Mouse (Mus musculus) E14TG2a.4 (cell line): Measurements from ENCODE around the gene Ibtk.
A peak's percentile ranks its signal among the peaks of the same experiment; 100 is the strongest.
"Not testable (repeated sequence)": the region's sequence is repeated elsewhere in the genome, so short reads cannot be mapped to it uniquely, and the experiment has no call there.

Experiments
- H3K27me3 ChIP-seq: 2 replicates; pipeline ENCODE4 v1.6.1; 2014; ENCODE audit warnings: low read length, control low read depth; ENCODE audit not compliant: insufficient read depth
- H3K36me3 ChIP-seq: 2 replicates; pipeline ENCODE4 v1.6.1; 2014; ENCODE audit warnings: low read length, control low read depth; ENCODE audit not compliant: insufficient read depth
- H3K4me1 ChIP-seq: replicated peaks from 2 replicates; pipeline ENCODE4 v1.6.1; 2014; ENCODE audit warnings: low read depth, low read length, control low read depth
- H3K4me3 ChIP-seq: replicated peaks from 2 replicates; pipeline ENCODE4 v1.5.1; 2014; ENCODE audit warnings: mild to moderate bottlenecking, low read length
- H3K9me3 ChIP-seq: 2 replicates; pipeline ENCODE4 v1.6.1; 2014; ENCODE audit warnings: low read length, control low read depth
- CTCF ChIP-seq: conservative IDR thresholded peaks from 2 replicates; pipeline ENCODE4 v1.5.1; 2014; ENCODE audit warnings: low read length
- NANOG ChIP-seq: IDR thresholded peaks from 2 replicates; pipeline ENCODE4 v1.6.1; 2014; ENCODE audit warnings: borderline replicate concordance, low read length, mixed read lengths
- POU5F1 ChIP-seq: IDR thresholded peaks from 2 replicates; pipeline ENCODE4 v1.6.1; 2014; ENCODE audit warnings: low read length, borderline replicate concordance

Gene Ibtk

DNA sequence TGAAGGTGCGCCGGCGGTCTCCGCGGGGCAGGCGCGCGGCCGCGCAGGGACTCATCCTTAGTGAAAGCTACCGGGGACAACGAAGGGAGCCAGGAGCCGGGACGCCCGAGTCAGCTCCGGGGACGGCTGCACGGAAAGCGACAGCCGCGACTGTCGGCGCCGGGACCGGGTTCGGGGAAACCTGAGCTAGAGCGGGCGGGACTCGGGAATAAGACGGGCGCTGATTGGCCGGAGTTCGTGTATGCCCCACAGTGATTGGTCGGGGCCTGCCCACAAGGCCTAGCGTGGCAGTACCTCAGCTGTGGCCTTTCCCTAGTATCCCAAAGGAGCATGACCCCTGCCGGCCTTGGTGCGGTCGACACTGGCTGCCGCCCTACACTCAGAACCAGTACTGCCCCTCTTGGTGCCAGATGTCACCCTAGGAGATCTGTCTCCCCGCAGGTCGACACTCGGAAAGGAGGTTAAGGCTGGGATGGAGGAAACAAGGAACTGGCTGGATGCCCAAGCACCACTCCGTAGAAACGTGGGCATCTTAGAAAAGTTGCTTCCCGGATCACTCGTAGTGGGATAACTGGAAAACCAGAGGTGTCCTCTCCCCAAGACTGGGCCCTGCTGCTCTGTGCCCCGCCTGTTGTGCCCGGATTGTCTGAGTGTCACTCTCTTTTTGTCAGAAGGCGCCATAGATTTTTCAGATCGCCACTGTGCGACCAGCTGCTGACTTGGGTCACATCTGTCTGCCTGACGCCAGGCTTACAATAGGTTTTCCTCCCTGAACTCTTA lies at the start of gene Ibtk:
Gene Ibtk (minus strand): TSS at position 193 of the 780 bp plus-strand sequence.
- peaks cover 18% of the 10 kb centered on the region for H3K4me1 ChIP-seq
- no peaks in the 10 kb centered on the region for H3K9me3 ChIP-seq
- TF ChIP-seq NANOG (no peak), CTCF (no peak), POU5F1 (no peak)

DNA sequence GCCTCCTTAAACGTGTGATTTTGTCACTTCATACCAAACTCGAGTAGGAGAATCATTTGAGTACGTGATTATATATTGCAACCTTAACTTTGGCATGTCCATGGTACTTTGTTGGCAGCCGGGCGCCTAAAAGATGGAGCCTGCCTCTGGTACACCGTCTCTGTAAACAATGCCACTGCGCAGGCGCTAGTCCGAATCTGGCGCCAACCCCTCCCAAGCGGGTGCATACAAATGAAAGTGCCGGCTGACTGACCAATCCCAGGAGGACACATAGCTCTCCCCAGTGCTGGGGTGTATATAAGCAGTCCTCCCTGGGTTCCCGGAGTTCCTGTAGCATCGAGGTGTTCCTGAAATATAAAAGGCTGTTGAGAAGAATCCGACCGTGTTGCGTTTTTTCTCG lies 42.4 kb upstream of the Ibtk start:
- not testable (repeated sequence) for H3K4me3 ChIP-seq, H3K36me3 ChIP-seq, H3K9me3 ChIP-seq, H3K4me1 ChIP-seq, H3K27me3 ChIP-seq

More for the DNA sequence above, at the start of gene Ibtk:
- Histone ChIP-seq H3K36me3 (peaks cover 9% of the 10 kb centered on the region; the same call in 1 of the 2 replicates), H3K4me3 (peak within 1 kb of the TSS; percentile 94), H3K27me3 (no peaks in the 10 kb centered on the region)

DNA sequence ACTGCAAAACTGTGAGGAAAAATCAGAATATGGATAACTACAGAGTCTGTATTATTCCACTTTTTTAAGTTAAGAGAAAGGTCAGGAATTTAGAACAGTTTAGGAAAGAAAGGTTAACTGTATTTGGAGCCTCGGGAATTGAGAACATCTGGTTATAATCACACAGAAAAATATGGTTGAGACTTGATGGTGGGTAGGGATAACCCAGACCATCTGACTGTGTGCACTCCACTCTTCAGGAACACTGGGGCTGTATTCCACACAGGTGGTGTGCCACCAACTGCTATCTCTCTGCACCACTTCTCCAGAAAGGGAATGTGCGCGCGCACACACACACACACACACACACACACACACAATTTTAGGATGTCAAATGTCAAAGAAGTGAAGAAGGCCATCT lies 31.1 kb upstream of the Ibtk start:
- no peak for TF ChIP-seq NANOG
- TF ChIP-seq CTCF: no peak
- no peak for TF ChIP-seq POU5F1

DNA sequence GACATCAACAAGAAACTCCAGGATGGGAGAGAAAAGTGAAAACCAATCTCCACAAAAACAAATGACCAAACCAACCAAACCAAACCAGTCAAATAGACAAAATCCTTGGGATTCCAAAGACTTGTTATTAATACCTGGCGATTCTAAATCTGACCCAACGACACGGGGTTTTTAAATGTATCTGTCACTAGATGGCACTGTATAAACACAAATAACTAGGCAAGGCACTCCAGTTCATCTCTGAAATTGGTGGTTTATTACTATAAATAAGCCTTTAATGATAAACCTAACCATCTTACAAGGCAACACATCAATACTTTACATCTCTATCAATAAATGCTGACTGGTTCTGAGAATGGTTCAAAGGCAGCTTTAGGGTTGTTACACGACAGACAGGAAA lies 30.3 kb upstream of the Ibtk start:
- Histone ChIP-seq H3K36me3 (no peaks in the 10 kb centered on the region), H3K27me3 (peaks cover 3% of the 10 kb centered on the region; the same call in 1 of the 2 replicates), H3K4me3 (no peak overlapping the region), H3K9me3 (0 out of 2 replicates have a peak, but pooled peaks cover 5% of the 10 kb centered on the region), H3K4me1 (peaks cover 2% of the 10 kb centered on the region; the same call in 1 of the 2 replicates)
- TF ChIP-seq POU5F1 (no peak), CTCF (0 out of 2 replicates have a peak, but pooled peaks have one; percentile 28)

More for the DNA sequence above, 31.1 kb upstream of the Ibtk start:
- Histone ChIP-seq H3K9me3 (0 out of 2 replicates have a peak, but pooled peaks cover 5% of the 10 kb centered on the region), H3K4me1 (peaks cover 6% of the 10 kb centered on the region; the same call in 1 of the 2 replicates), H3K4me3 (no peak overlapping the region), H3K27me3 (peaks cover 3% of the 10 kb centered on the region; the same call in 1 of the 2 replicates), H3K36me3 (no peaks in the 10 kb centered on the region)

DNA sequence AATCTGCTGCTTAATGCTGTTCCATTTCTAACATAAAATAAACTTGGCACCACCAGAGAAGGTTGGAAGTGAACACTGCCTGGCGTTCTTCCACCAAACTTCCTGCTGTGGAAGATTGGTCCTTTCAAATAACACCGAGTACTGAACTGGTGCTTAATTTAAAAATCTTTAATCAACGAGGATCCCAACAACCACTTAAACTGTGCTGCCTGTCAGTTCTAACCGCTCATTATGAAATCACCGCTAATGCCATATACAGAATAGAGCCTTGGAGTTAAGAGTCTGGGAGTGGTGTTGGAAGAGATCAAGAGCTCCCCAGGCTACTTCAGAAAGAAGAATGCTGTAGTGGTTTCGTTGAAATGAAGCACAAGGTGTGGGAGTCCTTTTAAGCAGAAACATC lies 28.4 kb upstream of the Ibtk start:
- Histone ChIP-seq H3K27me3 (peaks cover 3% of the 10 kb centered on the region; the same call in 1 of the 2 replicates), H3K9me3 (0 out of 2 replicates have a peak, but pooled peaks cover under 1% of the 10 kb centered on the region), H3K4me1 (no peaks in the 10 kb centered on the region), H3K4me3 (no peak overlapping the region), H3K36me3 (no peaks in the 10 kb centered on the region)
- TF ChIP-seq POU5F1 (no peak), CTCF (no peak), NANOG (no peak)

DNA sequence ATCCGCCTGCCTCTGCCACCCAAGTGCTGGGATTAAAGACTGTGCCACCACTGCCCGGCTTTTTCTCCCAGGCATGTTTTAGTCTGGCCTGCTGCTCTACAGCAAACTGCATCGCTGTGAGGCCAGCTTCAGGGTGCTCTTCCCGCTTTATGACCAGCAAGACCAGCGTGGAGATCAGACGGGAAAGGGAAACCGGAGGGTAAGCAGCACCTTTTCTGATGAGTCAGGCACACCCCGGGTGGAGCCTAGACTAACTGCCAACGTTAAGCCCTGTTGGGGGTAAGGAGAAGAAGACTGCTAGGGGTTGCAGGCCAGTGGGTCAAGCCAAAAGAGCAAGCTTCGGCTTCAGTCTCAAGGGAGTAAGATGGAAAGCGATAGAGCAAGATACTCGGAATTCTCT lies 23.1 kb upstream of the Ibtk start:
- TF ChIP-seq NANOG (no peak), POU5F1 (no peak), CTCF (no peak)
- no peaks in the 10 kb centered on the region for H3K36me3 ChIP-seq
- H3K27me3 ChIP-seq: no peaks in the 10 kb centered on the region
- H3K9me3 ChIP-seq: no peaks in the 10 kb centered on the region
- H3K4me3 ChIP-seq: no peak overlapping the region
- H3K4me1 ChIP-seq: peaks cover 7% of the 10 kb centered on the region; the same call in 1 of the 2 replicates

DNA sequence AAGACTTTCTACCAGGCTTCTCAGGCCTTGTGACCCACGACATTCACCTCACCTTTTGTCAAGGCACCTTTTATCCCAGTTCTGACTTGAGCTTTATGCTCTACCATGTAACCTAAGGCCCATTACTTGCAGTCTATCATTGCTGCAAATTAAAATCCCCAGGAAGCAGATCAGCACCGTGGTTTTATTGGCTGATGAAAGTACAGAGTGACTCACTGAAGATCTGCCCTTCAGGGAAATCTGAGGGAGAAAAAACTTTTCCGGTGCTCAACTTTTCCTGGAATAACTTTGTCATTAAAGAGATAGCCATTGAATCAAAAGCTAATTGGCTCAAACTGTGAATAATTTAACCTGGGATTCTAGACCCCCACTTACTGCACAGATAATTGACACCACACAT lies 22.3 kb upstream of the Ibtk start:
- Histone ChIP-seq H3K27me3 (no peaks in the 10 kb centered on the region), H3K9me3 (no peaks in the 10 kb centered on the region), H3K36me3 (no peaks in the 10 kb centered on the region), H3K4me3 (no peak overlapping the region), H3K4me1 (peaks cover 7% of the 10 kb centered on the region; the same call in 1 of the 2 replicates)
- no peak for TF ChIP-seq POU5F1
- no peak for TF ChIP-seq CTCF

DNA sequence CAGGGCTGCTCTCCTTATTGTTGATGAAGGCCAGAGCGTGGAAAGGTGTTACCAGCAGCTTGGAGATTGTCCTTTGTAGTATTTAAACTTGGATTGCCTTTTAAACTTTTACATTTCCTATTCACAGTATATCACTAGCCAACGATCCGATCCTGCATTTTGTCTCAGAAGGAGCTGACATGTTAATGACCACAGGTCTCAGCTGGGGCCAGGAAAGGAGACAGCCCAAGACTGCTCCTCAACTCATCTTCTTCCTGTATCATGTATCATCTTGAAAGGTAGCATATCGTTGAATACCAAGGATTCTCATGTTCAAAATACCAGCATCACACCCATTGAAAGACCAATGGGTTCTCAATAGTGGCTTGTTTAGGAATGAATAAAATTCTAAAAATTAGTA lies 21.2 kb upstream of the Ibtk start:
- H3K36me3 ChIP-seq: no peaks in the 10 kb centered on the region
- H3K4me3 ChIP-seq: no peak overlapping the region
- H3K9me3 ChIP-seq: no peaks in the 10 kb centered on the region
- peaks cover 7% of the 10 kb centered on the region; the same call in 1 of the 2 replicates for H3K4me1 ChIP-seq
- H3K27me3 ChIP-seq: no peaks in the 10 kb centered on the region
- no peak for TF ChIP-seq CTCF
- no peak for TF ChIP-seq NANOG
- TF ChIP-seq POU5F1: no peak

DNA sequence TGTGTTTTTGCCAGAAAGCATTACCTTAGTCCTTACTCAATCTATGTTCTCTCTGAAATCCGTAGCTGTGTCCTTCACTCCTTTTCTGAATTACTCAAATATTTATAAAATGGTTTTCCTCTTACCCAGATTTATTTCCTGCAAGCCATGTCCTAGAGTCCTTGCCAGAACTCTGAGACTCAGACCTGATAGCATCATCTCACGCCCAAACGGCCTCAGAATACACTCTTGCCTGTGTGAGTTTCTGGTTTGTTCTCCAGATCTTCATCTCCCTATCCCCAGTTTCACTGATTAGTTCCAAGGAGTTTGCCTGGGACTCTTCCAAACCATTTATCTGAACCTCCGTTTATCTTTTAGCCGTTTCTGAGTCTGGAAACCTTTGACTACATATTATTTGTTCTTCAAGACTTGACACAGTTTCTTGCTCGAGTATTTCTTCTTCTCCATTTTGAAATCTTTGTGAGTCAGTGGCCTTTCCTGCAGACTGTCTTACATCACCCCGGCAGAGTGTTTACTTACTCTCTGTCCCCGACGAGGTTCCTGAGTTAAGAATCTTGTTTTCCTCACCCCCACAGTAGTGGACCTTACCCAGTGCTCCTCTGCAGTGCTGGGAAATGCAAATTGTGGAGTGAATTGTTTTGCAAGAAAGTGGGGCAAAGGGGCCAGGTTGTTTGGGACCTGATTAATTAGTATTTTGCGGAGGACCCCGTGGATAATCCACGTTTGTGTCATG lies 20.1 kb upstream of the Ibtk start:
- H3K4me3 ChIP-seq: no peak overlapping the region
- H3K4me1 ChIP-seq: peaks cover 10% of the 10 kb centered on the region; the same call in 1 of the 2 replicates
- no peak for TF ChIP-seq POU5F1
- TF ChIP-seq NANOG: no peak
- no peak for TF ChIP-seq CTCF
- H3K9me3 ChIP-seq: no peaks in the 10 kb centered on the region
- H3K36me3 ChIP-seq: no peaks in the 10 kb centered on the region
- no peaks in the 10 kb centered on the region for H3K27me3 ChIP-seq
